Mouse (Mus musculus): ENCODE data around the gene M6pr.

- TF ChIP-seq CTCF (IDR thresholded peaks at IDR 0.05; ENCODE audit: low read depth, low read length) (no peak), GATA1 (IDR thresholded peaks at IDR 0.05; ENCODE audit: borderline replicate concordance, low read length) (no peak), TAL1 (conservative IDR thresholded peaks at IDR 0.05; ENCODE audit: low read depth, low read length) (no peak), POLR2AphosphoS5 (IDR thresholded peaks at IDR 0.05; ENCODE audit: insufficient replicate concordance, low read depth, low read length) (no peak), GATA2 (IDR thresholded peaks at IDR 0.05; ENCODE audit: borderline replicate concordance, low read depth, low read length) (no peak)
These were observed 25.1 kb upstream of the M6pr start for GRCm38 (mm10) chr6:122283429-122283828.

Data from G1E (cell line).